Mouse (Mus musculus) MEL (cell line): Measurements from ENCODE around the gene Atp5s. TPM values are rescaled to one million over a fixed set of nuclear protein-coding genes. Genes with fewer than 3 reads are reported as not detected.

Experiments used
- BHLHE40 ChIP-seq: IDR thresholded peaks from 2 replicates; pipeline ENCODE4 v1.6.1; 2012; ENCODE audit warnings: low read depth, mild to moderate bottlenecking, inconsistent platforms, low read length, improper control_type of control experiment, borderline replicate concordance
- ELF1 ChIP-seq: IDR thresholded peaks from 2 replicates; pipeline ENCODE4 v1.6.1; 2014; ENCODE audit warnings: low read depth, mild to moderate bottlenecking, inconsistent platforms, low read length, improper control_type of control experiment, moderate library complexity
- GABPA ChIP-seq: IDR thresholded peaks from 2 replicates; pipeline ENCODE4 v1.6.1; 2012; ENCODE audit warnings: low read depth, mild to moderate bottlenecking, inconsistent platforms, low read length, improper control_type of control experiment, moderate library complexity
- HCFC1 ChIP-seq: IDR thresholded peaks from 2 replicates; pipeline ENCODE4 v1.6.1; 2012; ENCODE audit warnings: low read depth, mild to moderate bottlenecking, inconsistent platforms, low read length, improper control_type of control experiment, moderate library complexity
- JUND ChIP-seq: IDR thresholded peaks from 2 replicates; pipeline ENCODE4 v1.6.1; 2011; ENCODE audit warnings: low read depth, mild to moderate bottlenecking, improper control_type of control experiment, low read length
- KAT2A ChIP-seq: conservative IDR thresholded peaks from 2 replicates; pipeline ENCODE4 v1.6.1; 2012; ENCODE audit warnings: low read depth, low read length, improper control_type of control experiment, inconsistent platforms
- MEF2A ChIP-seq: IDR thresholded peaks from 2 replicates; pipeline ENCODE4 v1.6.1; 2014; ENCODE audit warnings: low read depth, mild to moderate bottlenecking, inconsistent platforms, low read length, improper control_type of control experiment; ENCODE audit not compliant: poor library complexity, insufficient replicate concordance, severe bottlenecking; ENCODE audit errors: extremely low read depth
- MXI1 ChIP-seq: IDR thresholded peaks from 2 replicates; pipeline ENCODE4 v1.6.1; 2011; ENCODE audit warnings: mild to moderate bottlenecking, low read depth, low read length, improper control_type of control experiment
- MYB ChIP-seq: IDR thresholded peaks from 2 replicates; pipeline ENCODE4 v1.6.1; 2011; ENCODE audit warnings: mild to moderate bottlenecking, low read depth, low read length, improper control_type of control experiment
- MYC ChIP-seq: IDR thresholded peaks from 2 replicates; pipeline ENCODE4 v1.6.1; 2011; ENCODE audit warnings: low read depth, mild to moderate bottlenecking, low read length, improper control_type of control experiment, moderate library complexity
- NELFE ChIP-seq: IDR thresholded peaks from 2 replicates; pipeline ENCODE4 v1.6.1; 2011; ENCODE audit warnings: low read depth, low read length, improper control_type of control experiment
- POLR2AphosphoS2 ChIP-seq: IDR thresholded peaks from 2 replicates; pipeline ENCODE4 v1.6.1; 2011; ENCODE audit warnings: low read length, improper control_type of control experiment
- POLR2AphosphoS5 ChIP-seq: IDR thresholded peaks from 2 replicates; pipeline ENCODE4 v1.6.1; 2012; ENCODE audit warnings: low read depth, borderline replicate concordance, mild to moderate bottlenecking, inconsistent platforms, low read length, moderate library complexity, mixed read lengths
- RCOR1 ChIP-seq: IDR thresholded peaks from 2 replicates; pipeline ENCODE4 v1.6.1; 2012; ENCODE audit warnings: low read depth, mild to moderate bottlenecking, inconsistent platforms, low read length, improper control_type of control experiment
- SIN3A ChIP-seq: IDR thresholded peaks from 2 replicates; pipeline ENCODE4 v1.6.1; 2012; ENCODE audit warnings: low read length, improper control_type of control experiment, inconsistent platforms
- TAL1 ChIP-seq: IDR thresholded peaks from 2 replicates; pipeline ENCODE4 v1.6.1; 2012; ENCODE audit warnings: mild to moderate bottlenecking, inconsistent platforms, low read length, moderate library complexity, mixed read lengths
- TCF12 ChIP-seq: IDR thresholded peaks from 2 replicates; pipeline ENCODE4 v1.6.1; 2014; ENCODE audit warnings: low read depth, mild to moderate bottlenecking, inconsistent platforms, low read length, improper control_type of control experiment, moderate library complexity
- UBTF ChIP-seq: IDR thresholded peaks from 2 replicates; pipeline ENCODE4 v1.6.1; 2012; ENCODE audit warnings: low read depth, mild to moderate bottlenecking, inconsistent platforms, low read length, improper control_type of control experiment, moderate library complexity, borderline replicate concordance; ENCODE audit not compliant: insufficient read depth
- ZC3H11A ChIP-seq: IDR thresholded peaks from 2 replicates; pipeline ENCODE4 v1.6.1; 2012; ENCODE audit warnings: low read depth, mild to moderate bottlenecking, inconsistent platforms, low read length, improper control_type of control experiment
- ZKSCAN1 ChIP-seq: IDR thresholded peaks from 2 replicates; pipeline ENCODE4 v1.6.1; 2012; ENCODE audit warnings: low read depth, mild to moderate bottlenecking, inconsistent platforms, low read length, improper control_type of control experiment, moderate library complexity
- ZMIZ1 ChIP-seq: IDR thresholded peaks from 2 replicates; pipeline ENCODE4 v1.6.1; 2012; ENCODE audit warnings: low read depth, mild to moderate bottlenecking, inconsistent platforms, low read length, improper control_type of control experiment, moderate library complexity
- ZNF384 ChIP-seq: IDR thresholded peaks from 2 replicates; pipeline ENCODE4 v1.6.1; 2012; ENCODE audit warnings: low read depth, mild to moderate bottlenecking, inconsistent platforms, low read length, improper control_type of control experiment
- polyA plus RNA-seq, 2 experiments: library from polyadenylated mRNA; stranded (reverse) in 1 of 2; unstranded in 1 of 2; fragments of >175 nt in 1 of 2; fragments of >200 nt in 1 of 2; gene quantifications; 2 replicates each; pipeline versions ENCODE4 v1.2.1 to v1.2.4; 2012; ENCODE audit warnings: low replicate concordance in 2 of 2, low read depth in 1 of 2; ENCODE audit not compliant: insufficient read length in 2 of 2, insufficient read depth in 1 of 2, missing spikeins in 1 of 2
- total RNA-seq: library from RNA; depleted of rRNA; stranded (reverse); fragments of 300-350 nt; gene quantifications from 2 replicates; pipeline ENCODE4 v1.2.3, GENCODE M21; 2012

Gene Atp5s
- total and polyA plus RNA-seq, 3 experiments, result 12.7 to 13.7 TPM; not detected in 1

GRCm38 (mm10) chr12:69757418-69758141 lies 32.8 kb downstream of the Atp5s start (continued):
- TF ChIP-seq POLR2AphosphoS5 (no peak), GABPA (no peak), RCOR1 (peak; percentile 87), BHLHE40 (peak; percentile 95), SIN3A (peak; percentile 96; the same call in 1 of the 2 replicates), ZMIZ1 (0 out of 2 replicates have a peak, but pooled peaks have one; percentile 50), KAT2A (0 out of 2 replicates have a peak, but pooled peaks have one; percentile 7), ZNF384 (peak; percentile 94), TCF12 (peak; percentile 97), UBTF (0 out of 2 replicates have a peak, but pooled peaks have one; percentile 79), TAL1 (peak; percentile 96), MEF2A (peak; percentile 44; the same call in 1 of the 2 replicates), HCFC1 (peak; percentile 50; the same call in 1 of the 2 replicates), ZC3H11A (peak; percentile 76), ZKSCAN1 (no peak; the same call in 1 of the 2 replicates), MYB (no peak), MYC (peak; percentile 68), MXI1 (peak; percentile 90), JUND (no peak), NELFE (no peak), ELF1 (0 out of 2 replicates have a peak, but pooled peaks have one; percentile 4), POLR2AphosphoS2 (no peak)
